Mouse (Mus musculus): Measurements from ENCODE around the gene Polg2.

- TF ChIP-seq CTCF (conservative IDR thresholded peaks at IDR 0.05; ENCODE audit: low read length) (no peak), NANOG (IDR thresholded peaks at IDR 0.05; ENCODE audit: borderline replicate concordance, low read length) (no peak), POU5F1 (IDR thresholded peaks at IDR 0.05; ENCODE audit: borderline replicate concordance, low read length) (no peak)
Measured at GRCm38 (mm10) chr11:106720379-106720778, 59.0 kb downstream of the Polg2 start.

All from E14TG2a.4 (cell line).